Mouse (Mus musculus) myocyte (in vitro differentiated cells): ENCODE results near the gene Tmem214. TPM values are rescaled to one million over a fixed set of nuclear protein-coding genes. Genes with fewer than 3 reads are reported as not detected.

Experiments
- H3K27me3 ChIP-seq: one replicate; pipeline ENCODE4 v1.6.1; 2011; ENCODE audit not compliant: control insufficient read depth, insufficient read depth, insufficient read length
- H3K36me3 ChIP-seq: one replicate; pipeline ENCODE4 v1.6.1; 2011; ENCODE audit not compliant: control insufficient read depth, insufficient read depth
- H3K4me2 ChIP-seq: one replicate; pipeline ENCODE4 v1.6.1; 2011; ENCODE audit warnings: low read depth, control low read depth
- H3K4me3 ChIP-seq: one replicate; pipeline ENCODE4 v1.5.1; 2011; ENCODE audit warnings: mild to moderate bottlenecking, control low read depth, moderate library complexity
- H3K79me2 ChIP-seq: one replicate; pipeline ENCODE4 v1.6.1; 2011; ENCODE audit not compliant: control insufficient read depth, insufficient read depth
- H3ac ChIP-seq: one replicate; pipeline ENCODE4 v1.6.1; 2011; ENCODE audit not compliant: control insufficient read depth, insufficient read length
- CEBPB ChIP-seq: IDR thresholded peaks from 2 replicates; pipeline ENCODE4 v1.6.1; 2011; ENCODE audit warnings: mild to moderate bottlenecking, moderate library complexity; ENCODE audit not compliant: poor library complexity, insufficient read depth, severe bottlenecking
- E2F4 ChIP-seq: IDR thresholded peaks from one replicate; pipeline ENCODE4 v1.6.1; 2011; ENCODE audit warnings: mild to moderate bottlenecking, control low read depth, moderate library complexity; ENCODE audit not compliant: insufficient read depth
- MAX ChIP-seq: IDR thresholded peaks from one replicate; pipeline ENCODE4 v1.6.1; 2011; ENCODE audit warnings: low read depth, mild to moderate bottlenecking, control low read depth
- MYOD1 ChIP-seq, 3 experiments: IDR thresholded peaks; one replicate each; pipeline ENCODE4 v1.6.1; 2011; ENCODE audit warnings: control low read depth in 2 of 3, low read depth in 2 of 3, mild to moderate bottlenecking in 2 of 3, moderate library complexity in 1 of 3; ENCODE audit not compliant: insufficient read length in 2 of 3, control insufficient read depth in 1 of 3
- MYOG ChIP-seq, 3 experiments: IDR thresholded peaks; one replicate each; pipeline ENCODE4 v1.6.1; 2011; ENCODE audit warnings: control low read depth in 2 of 3, low read depth in 2 of 3, mild to moderate bottlenecking in 2 of 3; ENCODE audit not compliant: insufficient read length in 2 of 3, control insufficient read depth in 1 of 3, insufficient read depth in 1 of 3
- POLR2A ChIP-seq: IDR thresholded peaks from one replicate; pipeline ENCODE4 v1.6.1; 2011; ENCODE audit warnings: low read depth, mild to moderate bottlenecking, control low read depth, moderate library complexity; ENCODE audit not compliant: insufficient read length
- POLR2AphosphoS2 ChIP-seq: IDR thresholded peaks from one replicate; pipeline ENCODE4 v1.6.1; 2011; ENCODE audit warnings: low read depth, control low read depth; ENCODE audit not compliant: insufficient read length
- REST ChIP-seq: IDR thresholded peaks from one replicate; pipeline ENCODE4 v1.6.1; 2011; ENCODE audit warnings: mild to moderate bottlenecking, control low read depth, moderate library complexity; ENCODE audit not compliant: insufficient read depth, insufficient read length
- SRF ChIP-seq: IDR thresholded peaks from one replicate; pipeline ENCODE4 v1.6.1; 2011; ENCODE audit warnings: low read depth; ENCODE audit not compliant: control insufficient read depth, insufficient read length
- TCF12 ChIP-seq: IDR thresholded peaks from one replicate; pipeline ENCODE4 v1.6.1; 2011; ENCODE audit warnings: mild to moderate bottlenecking, control low read depth; ENCODE audit not compliant: poor library complexity, insufficient read depth, severe bottlenecking
- TCF3 ChIP-seq: IDR thresholded peaks from one replicate; pipeline ENCODE4 v1.6.1; 2011; ENCODE audit warnings: low read depth, control low read depth; ENCODE audit not compliant: insufficient read length
- USF1 ChIP-seq: IDR thresholded peaks from one replicate; pipeline ENCODE4 v1.6.1; 2011; ENCODE audit warnings: low read depth, mild to moderate bottlenecking, control low read depth, moderate library complexity
- polyA plus RNA-seq: library from polyadenylated mRNA; unstranded; fragments of >200 nt; fragmentation: generic; extraction: Trizol; gene quantifications from one replicate; pipeline ENCODE4 v1.2.1, GENCODE M21; 2012; ENCODE audit warnings: missing spikeins

Gene Tmem214
- polyA plus RNA-seq, 1 experiment: 52.8 TPM

GRCm38 (mm10) chr5:30901860-30902259 is 34.0 kb downstream of the Tmem214 start:
- Histone ChIP-seq H3K36me3 (peaks cover 3% of the 10 kb centered on the region), H3ac (no peak overlapping the region)

GRCm38 (mm10) chr5:30907413-30908059 is 39.7 kb downstream of the Tmem214 start, which contains the start of gene Ost4:
Gene Ost4, minus strand, starts transcription at chr5:30907788.
- peak within 1 kb of the TSS; percentile 97 for H3K4me2 ChIP-seq
- H3K27me3 ChIP-seq: no peaks in the 10 kb centered on the region
- TF ChIP-seq TCF3 (peak; percentile 64), POLR2AphosphoS2 (peak; percentile 74), POLR2A (peak; percentile 93), SRF (no peak), MAX (no peak), CEBPB (no peak), REST (no peak), MYOD1 (IDR thresholded peaks at IDR 0.05; ENCODE audit: control insufficient read depth in 1 of 3, insufficient read length in 2 of 3, low read depth in 2 of 3) (peak in 2 of 3 experiments; percentile 89 to 93), TCF12 (no peak), E2F4 (peak; percentile 38), USF1 (no peak), MYOG (IDR thresholded peaks at IDR 0.05; ENCODE audit: control insufficient read depth in 1 of 3, insufficient read depth in 1 of 3, insufficient read length in 2 of 3, low read depth in 2 of 3) (peak in 2 of 3 experiments; percentile 78 to 90)
- peaks cover 22% of the 10 kb centered on the region for H3K79me2 ChIP-seq
- H3K4me3 ChIP-seq: peak within 1 kb of the TSS; percentile 91
- no peaks in the 10 kb centered on the region for H3K36me3 ChIP-seq
- peak within 1 kb of the TSS; percentile 46 for H3ac ChIP-seq

More at GRCm38 (mm10) chr5:30901860-30902259, 34.0 kb downstream of the Tmem214 start:
- H3K27me3 ChIP-seq: no peaks in the 10 kb centered on the region
- peak overlapping the region; percentile 29 for H3K4me2 ChIP-seq
- H3K4me3 ChIP-seq: no peak overlapping the region
- no peak for TF ChIP-seq MAX
- peak; percentile 12 for TF ChIP-seq USF1
- peak; percentile 49 for TF ChIP-seq POLR2AphosphoS2
- 0 out of 2 replicates have a peak, but pooled peaks have one; percentile 14 for TF ChIP-seq CEBPB
- no peak for TF ChIP-seq POLR2A
- peaks cover 17% of the 10 kb centered on the region for H3K79me2 ChIP-seq

- H3K36me3 ChIP-seq: no peaks in the 10 kb centered on the region
- peak; percentile 12 for TF ChIP-seq POLR2A
- TF ChIP-seq MYOG (IDR thresholded peaks at IDR 0.05; ENCODE audit: control insufficient read depth in 1 of 3, insufficient read depth in 1 of 3, insufficient read length in 2 of 3, low read depth in 2 of 3): peak in 1 of 3 experiments; percentile 35
- no peak for TF ChIP-seq TCF3
- peaks cover 22% of the 10 kb centered on the region for H3K79me2 ChIP-seq
- no peaks in the 10 kb centered on the region for H3K27me3 ChIP-seq
- peak overlapping the region; percentile 91 for H3K4me3 ChIP-seq
- H3ac ChIP-seq: peak overlapping the region; percentile 46
- H3K4me2 ChIP-seq: peak overlapping the region; percentile 87
Observed at GRCm38 (mm10) chr5:30908426-30909299, 40.9 kb downstream of the Tmem214 start.

- no peak overlapping the region for H3K4me3 ChIP-seq
- no peaks in the 10 kb centered on the region for H3K27me3 ChIP-seq
- peaks cover 22% of the 10 kb centered on the region for H3K79me2 ChIP-seq
- no peak for TF ChIP-seq E2F4
- TF ChIP-seq POLR2A: no peak
- TF ChIP-seq MAX: no peak
- no peak for TF ChIP-seq REST
- TF ChIP-seq TCF12: no peak
- no peak for TF ChIP-seq TCF3
- TF ChIP-seq SRF: no peak
- TF ChIP-seq MYOD1 (IDR thresholded peaks at IDR 0.05; ENCODE audit: control insufficient read depth in 1 of 3, insufficient read length in 2 of 3, low read depth in 2 of 3): no peak
- TF ChIP-seq USF1: no peak
- no peak for TF ChIP-seq POLR2AphosphoS2
- no peak for TF ChIP-seq CEBPB
- no peak for TF ChIP-seq MYOG (IDR thresholded peaks at IDR 0.05; ENCODE audit: control insufficient read depth in 1 of 3, insufficient read depth in 1 of 3, insufficient read length in 2 of 3, low read depth in 2 of 3)
- H3ac ChIP-seq: no peak overlapping the region
- H3K36me3 ChIP-seq: no peaks in the 10 kb centered on the region
- H3K4me2 ChIP-seq: no peak overlapping the region
Observed at GRCm38 (mm10) chr5:30909300-30909659, 41.5 kb downstream of the Tmem214 start.

- H3K4me2 ChIP-seq: no peak overlapping the region
- peaks cover 22% of the 10 kb centered on the region for H3K79me2 ChIP-seq
- no peaks in the 10 kb centered on the region for H3K27me3 ChIP-seq
- H3K4me3 ChIP-seq: no peak overlapping the region
- no peak overlapping the region for H3ac ChIP-seq
- H3K36me3 ChIP-seq: no peaks in the 10 kb centered on the region
- no peak for TF ChIP-seq MYOD1 (IDR thresholded peaks at IDR 0.05; ENCODE audit: control insufficient read depth in 1 of 3, insufficient read length in 2 of 3, low read depth in 2 of 3)
- no peak for TF ChIP-seq POLR2A
- no peak for TF ChIP-seq USF1
- no peak for TF ChIP-seq SRF
- no peak for TF ChIP-seq E2F4
- TF ChIP-seq TCF3: no peak
- no peak for TF ChIP-seq REST
- no peak for TF ChIP-seq MAX
- no peak for TF ChIP-seq MYOG (IDR thresholded peaks at IDR 0.05; ENCODE audit: control insufficient read depth in 1 of 3, insufficient read depth in 1 of 3, insufficient read length in 2 of 3, low read depth in 2 of 3)
- TF ChIP-seq TCF12: no peak
- TF ChIP-seq POLR2AphosphoS2: no peak
- no peak for TF ChIP-seq CEBPB
Observed at GRCm38 (mm10) chr5:30909863-30910262, 42.1 kb downstream of the Tmem214 start.
